12 mouse cellular contexts compared by ENCODE assay signal in genomic region chr8:108510641-108511325, GRCm38 (mm10).
DNase-seq lines count a peak whose midpoint lies in the region; ATAC-seq lines count a peak whose summit lies in the region.
"Had no signal": no experiment of that assay in that cellular context is flagged by ENCODE, and none has a peak within 500 bp of the region (broad histone marks: within the 10 kb centered on the region; RNA-seq: fewer than 3 reads in every experiment).

No protein-coding gene starts in this region.

- H3K4me2 ChIP-seq in hindbrain, embryonic 11.5 days (replicated peaks; ENCODE audit: low read depth, low read length), result no peak overlapping the region
- H3K4me2 ChIP-seq in midbrain, embryonic 12.5 days (replicated peaks), result peak overlapping the region; percentile 15; the same call in 1 of the 2 replicates
- H3K4me2 ChIP-seq in liver, embryonic 12.5 days, result no peak overlapping the region

- 40% methylated on average over 14 of the region's 14 CpGs for WGBS in embryonic facial prominence, embryonic 10.5 days
- 21% methylated on average over 14 of the region's 14 CpGs for WGBS in hindbrain, embryonic 11.5 days
- 22% methylated on average over 14 of the region's 14 CpGs for WGBS in midbrain, embryonic 12.5 days
- 72% methylated on average over 14 of the region's 14 CpGs for WGBS in liver, embryonic 12.5 days (ENCODE audit: insufficient replicate concordance)

- H3K27ac ChIP-seq in embryonic facial prominence, embryonic 10.5 days (replicated peaks), result peak overlapping the region; percentile 80
- H3K27ac ChIP-seq in hindbrain, embryonic 11.5 days (ENCODE audit: low read depth, low read length), result no peak overlapping the region
- H3K27ac ChIP-seq in midbrain, embryonic 12.5 days (replicated peaks), result peak overlapping the region; percentile 60
- H3K27ac ChIP-seq in liver, embryonic 12.5 days, result no peak overlapping the region
- H3K27ac ChIP-seq: macrophage had no signal

- peak; percentile 27 for DNase-seq in Muller cell, postnatal 12 days (ENCODE audit: inconsistent ontology term)
- peak; percentile 20 for DNase-seq in embryonic facial prominence, embryonic 10.5 days (ENCODE audit: low spot score)
- DNase-seq in hindbrain, embryonic 11.5 days (ENCODE audit: low spot score), result peak; percentile 68
- no peak for DNase-seq in urinary bladder, adult 18-20 months (ENCODE audit: low spot score in 2 of 2)
- DNase-seq in layer of hippocampus, adult 8-10 months (ENCODE audit: low spot score in 2 of 2), result no peak
- DNase-seq: heart, postnatal 4 days; kidney, postnatal 10 days had no signal

- H3K9ac ChIP-seq in hindbrain, embryonic 11.5 days (ENCODE audit: low read depth, low read length), result no peak overlapping the region
- no peak overlapping the region for H3K9ac ChIP-seq in midbrain, embryonic 12.5 days (replicated peaks)
- H3K9ac ChIP-seq in liver, embryonic 12.5 days, result no peak overlapping the region

- H3K4me1 ChIP-seq in embryonic facial prominence, embryonic 10.5 days, result peaks cover 13% of the 10 kb centered on the region
- H3K4me1 ChIP-seq in hindbrain, embryonic 11.5 days (replicated peaks; ENCODE audit: control insufficient read depth, insufficient read depth, low read length), result peaks cover 5% of the 10 kb centered on the region; the same call in 1 of the 2 replicates
- H3K4me1 ChIP-seq in midbrain, embryonic 12.5 days, result peaks cover 15% of the 10 kb centered on the region
- H3K4me1 ChIP-seq in liver, embryonic 12.5 days, result no peaks in the 10 kb centered on the region

- ATAC-seq in hindbrain, embryonic 11.5 days (ENCODE audit: low FRiP score), result peak; percentile 87
- ATAC-seq in midbrain, embryonic 12.5 days (ENCODE audit: low FRiP score, low read depth), result peak; percentile 98
- no peak for ATAC-seq in frontal cortex, adult (ENCODE audit: low TSS enrichment)
- no peak for ATAC-seq in liver, embryonic 12.5 days
- ATAC-seq: CD4-positive, CD25-positive, alpha-beta regulatory T cell, adult 4 months had no signal

- H3K9me3 ChIP-seq in embryonic facial prominence, embryonic 10.5 days, result no peaks in the 10 kb centered on the region
- no peaks in the 10 kb centered on the region for H3K9me3 ChIP-seq in hindbrain, embryonic 11.5 days (ENCODE audit: control insufficient read depth, low read length)
- H3K9me3 ChIP-seq in midbrain, embryonic 12.5 days, result no peaks in the 10 kb centered on the region
- H3K9me3 ChIP-seq in liver, embryonic 12.5 days (replicated peaks), result no peaks in the 10 kb centered on the region

- no peak overlapping the region for H3K4me3 ChIP-seq in embryonic facial prominence, embryonic 10.5 days
- H3K4me3 ChIP-seq in hindbrain, embryonic 11.5 days (ENCODE audit: low read depth, low read length), result no peak overlapping the region
- no peak overlapping the region for H3K4me3 ChIP-seq in midbrain, embryonic 12.5 days
- no peak overlapping the region for H3K4me3 ChIP-seq in liver, embryonic 12.5 days

- H3K27me3 ChIP-seq in embryonic facial prominence, embryonic 10.5 days (replicated peaks; ENCODE audit: low read depth, poor library complexity, severe bottlenecking), result 0 out of 2 replicates have a peak, but pooled peaks cover 4% of the 10 kb centered on the region
- peaks cover 52% of the 10 kb centered on the region for H3K27me3 ChIP-seq in hindbrain, embryonic 11.5 days (ENCODE audit: control insufficient read depth, insufficient read depth, low read length)
- peaks cover 46% of the 10 kb centered on the region for H3K27me3 ChIP-seq in midbrain, embryonic 12.5 days
- H3K27me3 ChIP-seq in liver, embryonic 12.5 days (replicated peaks), result no peaks in the 10 kb centered on the region

- no peaks in the 10 kb centered on the region for H3K36me3 ChIP-seq in embryonic facial prominence, embryonic 10.5 days (replicated peaks)
- H3K36me3 ChIP-seq in hindbrain, embryonic 11.5 days (ENCODE audit: control insufficient read depth, insufficient read depth, low read length), result no peaks in the 10 kb centered on the region
- no peaks in the 10 kb centered on the region for H3K36me3 ChIP-seq in midbrain, embryonic 12.5 days
- no peaks in the 10 kb centered on the region for H3K36me3 ChIP-seq in liver, embryonic 12.5 days

Comparison
In these comparisons a context has a peak if more than half of its experiments do, and no peak if none do; other contexts are left out.
1. DNase-seq: peak in Muller cell, postnatal 12 days (single experiment), embryonic facial prominence, embryonic 10.5 days (single experiment) and hindbrain, embryonic 11.5 days (single experiment); none in urinary bladder, adult 18-20 months (0 of 2) and layer of hippocampus, adult 8-10 months (0 of 2).
2. H3K27ac ChIP-seq: peak in embryonic facial prominence, embryonic 10.5 days (single experiment) and midbrain, embryonic 12.5 days (single experiment); none in hindbrain, embryonic 11.5 days (single experiment) and liver, embryonic 12.5 days (single experiment).
3. ATAC-seq: peak in hindbrain, embryonic 11.5 days (single experiment) and midbrain, embryonic 12.5 days (single experiment); none in frontal cortex, adult (single experiment) and liver, embryonic 12.5 days (single experiment).